Mouse (Mus musculus): Measurements from ENCODE around the gene Rnf26.

Rnf26 gene

DNA sequence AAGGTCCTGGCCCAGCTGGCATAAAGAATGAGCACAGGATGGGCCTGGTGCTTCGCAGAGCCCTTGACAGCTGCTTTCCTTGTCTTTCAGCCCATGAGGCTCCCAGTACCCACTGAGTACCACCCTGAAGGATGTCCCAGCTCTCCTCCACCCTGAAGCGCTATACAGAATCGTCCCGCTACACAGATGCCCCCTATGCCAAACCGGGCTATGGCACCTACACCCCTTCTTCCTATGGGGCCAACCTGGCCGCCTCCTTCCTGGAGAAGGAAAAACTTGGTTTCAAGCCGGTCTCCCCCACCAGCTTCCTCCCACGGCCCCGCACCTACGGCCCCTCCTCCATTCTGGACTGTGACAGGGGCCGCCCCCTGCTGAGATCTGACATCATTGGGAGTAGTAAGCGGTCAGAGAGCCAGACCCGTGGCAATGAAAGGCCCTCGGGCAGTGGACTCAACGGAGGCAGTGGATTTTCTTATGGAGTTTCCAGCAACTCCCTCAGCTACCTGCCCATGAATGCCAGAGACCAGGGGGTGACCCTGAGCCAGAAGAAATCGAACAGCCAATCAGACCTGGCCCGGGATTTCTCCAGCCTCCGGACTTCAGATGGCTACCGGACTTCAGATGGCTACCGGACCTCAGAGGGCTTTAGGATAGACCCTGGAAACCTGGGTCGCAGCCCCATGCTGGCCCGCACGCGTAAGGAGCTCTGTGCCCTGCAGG is 37.9 kb downstream of the Rnf26 start:
- no peak for DNase-seq (ENCODE audit: low spot score)

- DNase-seq (ENCODE audit: low spot score) = no peak
These were observed 38.7 kb downstream of the Rnf26 start for GRCm38 (mm10) chr9:44074395-44075275.

DNA sequence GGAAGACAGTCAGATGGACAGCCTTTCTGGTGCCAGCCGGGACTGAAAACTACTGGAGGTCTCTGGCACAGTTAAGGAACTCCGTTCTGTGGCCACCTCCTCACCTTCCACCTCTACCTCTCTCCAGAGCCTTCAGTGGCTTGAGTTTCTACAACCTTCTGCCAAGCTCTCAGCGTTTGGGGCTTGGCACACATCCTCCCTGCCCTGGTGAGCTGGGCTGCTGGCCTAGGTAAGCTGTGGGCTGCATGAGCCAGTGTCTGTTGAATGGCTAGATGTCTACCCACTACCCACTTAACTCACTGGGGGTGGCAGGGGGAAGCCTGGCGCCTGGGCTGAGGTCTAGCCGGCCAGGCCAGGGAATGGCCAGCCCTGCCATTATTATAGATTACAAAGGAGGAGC is 40.2 kb downstream of the Rnf26 start:
- DNase-seq (ENCODE audit: low spot score) = no peak

DNA sequence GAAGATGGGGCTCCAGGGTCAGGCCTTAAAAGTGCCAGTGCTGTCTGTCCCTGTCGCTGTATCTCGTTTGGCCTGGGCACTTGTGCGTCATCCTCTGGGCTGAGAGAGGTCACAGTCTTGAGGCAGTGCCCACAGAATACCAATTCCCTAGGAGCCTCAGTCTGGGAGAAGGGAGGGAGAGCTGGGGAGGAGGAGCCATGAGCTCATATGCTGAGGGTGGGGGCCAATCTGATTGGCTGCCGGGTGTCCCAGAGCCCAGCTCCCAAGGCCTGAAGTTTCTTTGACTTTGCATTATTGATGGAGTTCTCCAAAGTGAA is 40.8 kb downstream of the Rnf26 start:
- no peak for DNase-seq (ENCODE audit: low spot score)

DNA sequence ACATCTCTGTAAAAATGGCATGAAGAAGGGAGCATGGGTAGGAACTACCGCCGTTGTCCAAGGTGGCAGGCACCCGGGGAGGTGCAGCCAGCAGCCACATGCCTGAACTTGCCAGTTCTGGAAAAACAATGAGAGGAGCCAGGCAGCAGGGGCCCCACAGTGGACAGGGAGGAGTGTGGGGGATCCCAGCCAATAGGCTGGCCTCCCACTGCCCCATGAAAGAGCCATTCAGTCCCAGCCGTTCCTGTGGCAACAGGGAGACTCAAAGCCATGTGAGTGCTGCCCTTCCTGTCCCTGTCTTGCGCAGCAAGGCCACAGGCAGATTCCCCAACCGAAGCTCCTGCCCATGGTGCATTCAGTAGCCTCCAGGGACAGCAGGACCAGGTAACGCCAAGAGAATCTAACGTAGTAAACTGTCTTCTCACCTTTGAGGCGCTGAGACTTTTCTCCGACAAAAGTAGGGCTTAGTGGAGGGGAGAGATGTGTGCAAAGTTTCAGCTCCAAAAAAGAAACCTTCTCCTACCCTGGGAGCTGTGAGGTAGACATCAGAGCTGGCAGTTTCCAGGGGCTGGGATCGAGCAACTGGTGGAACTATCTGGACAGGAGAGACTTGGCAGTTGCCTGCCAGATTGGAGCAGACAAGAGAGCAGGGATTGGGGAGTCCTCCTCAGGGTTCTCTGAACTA is 41.3 kb downstream of the Rnf26 start:
- no peak for DNase-seq (ENCODE audit: low spot score)

- no peak for DNase-seq (ENCODE audit: low spot score)
These were observed 42.5 kb downstream of the Rnf26 start for GRCm38 (mm10) chr9:44070844-44071231.

DNA sequence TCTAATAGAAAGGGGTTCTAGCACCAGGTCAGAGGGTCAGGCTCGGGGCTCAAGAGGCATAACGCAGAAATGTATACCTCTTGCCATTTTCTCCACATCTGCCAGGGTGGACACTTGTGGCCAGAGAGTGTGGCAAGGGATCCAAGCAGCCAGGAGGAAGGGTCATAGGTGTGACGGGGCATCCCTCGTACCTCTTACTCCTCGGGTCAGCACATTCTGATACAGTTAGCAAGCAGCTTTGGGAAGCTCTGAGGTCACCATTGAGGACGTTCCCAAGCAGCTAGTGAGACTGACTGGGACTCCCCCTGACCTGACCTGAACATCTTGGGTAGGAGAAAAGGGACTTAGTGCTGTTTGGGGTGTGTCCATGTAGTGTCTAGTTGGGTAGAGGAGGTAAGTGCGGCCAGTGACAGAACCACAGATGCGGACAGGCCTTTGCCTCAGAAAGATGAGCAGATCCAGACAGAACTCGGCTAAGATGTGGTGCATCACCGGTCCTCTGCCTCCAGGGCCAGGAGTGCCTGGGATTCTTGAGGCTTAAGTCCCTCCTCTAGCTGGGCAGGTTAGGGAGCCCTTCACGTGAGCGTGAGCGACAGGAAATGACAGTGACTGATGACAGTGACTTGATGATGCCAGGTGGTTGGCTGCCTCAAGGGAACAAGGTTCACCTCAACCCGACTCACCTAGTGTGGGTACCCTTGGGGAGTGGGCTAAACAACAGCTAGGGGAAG is 43.0 kb downstream of the Rnf26 start:
- no peak for DNase-seq (ENCODE audit: low spot score)

GRCm38 (mm10) chr9:44069252-44069651 is 44.1 kb downstream of the Rnf26 start:
- no peak for DNase-seq (ENCODE audit: low spot score)

- no peak for DNase-seq (ENCODE audit: low spot score)
These were observed 45.4 kb downstream of the Rnf26 start for GRCm38 (mm10) chr9:44067960-44068330.

DNA sequence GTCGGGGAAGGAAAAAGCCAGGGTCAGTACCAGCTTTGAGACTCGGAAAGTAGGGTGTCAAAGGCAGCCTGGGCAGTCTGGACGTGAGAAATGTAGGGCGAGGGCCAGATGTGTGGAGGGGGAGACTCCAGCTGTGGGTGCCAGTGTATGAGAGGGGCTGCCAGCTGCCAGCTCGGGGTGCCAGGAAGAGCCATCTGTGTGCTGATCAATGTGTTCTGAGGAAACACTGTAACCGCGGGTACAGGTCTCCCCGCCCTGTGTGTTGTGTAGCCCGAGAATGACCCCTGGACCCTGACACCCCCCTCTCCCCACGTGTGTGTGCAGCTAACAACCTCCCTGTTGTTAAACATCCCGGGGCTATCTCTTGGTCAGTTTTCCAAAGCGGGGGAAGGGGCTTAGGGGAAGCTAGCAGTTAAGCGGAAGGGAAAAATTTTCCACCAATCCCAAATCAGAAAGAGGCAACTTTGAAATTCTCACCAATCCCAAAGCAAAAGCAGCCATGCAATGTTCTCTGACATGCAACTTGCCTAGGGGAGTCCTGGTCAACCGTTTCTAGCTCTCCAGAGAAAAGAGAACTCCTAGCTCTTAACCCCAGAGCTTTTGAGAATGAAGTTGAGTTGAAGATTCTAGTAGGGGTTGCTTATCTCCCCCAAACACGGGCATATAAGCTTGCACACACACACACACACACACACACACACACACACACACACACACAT is 45.9 kb downstream of the Rnf26 start:
- no peak for DNase-seq (ENCODE audit: low spot score)

DNA sequence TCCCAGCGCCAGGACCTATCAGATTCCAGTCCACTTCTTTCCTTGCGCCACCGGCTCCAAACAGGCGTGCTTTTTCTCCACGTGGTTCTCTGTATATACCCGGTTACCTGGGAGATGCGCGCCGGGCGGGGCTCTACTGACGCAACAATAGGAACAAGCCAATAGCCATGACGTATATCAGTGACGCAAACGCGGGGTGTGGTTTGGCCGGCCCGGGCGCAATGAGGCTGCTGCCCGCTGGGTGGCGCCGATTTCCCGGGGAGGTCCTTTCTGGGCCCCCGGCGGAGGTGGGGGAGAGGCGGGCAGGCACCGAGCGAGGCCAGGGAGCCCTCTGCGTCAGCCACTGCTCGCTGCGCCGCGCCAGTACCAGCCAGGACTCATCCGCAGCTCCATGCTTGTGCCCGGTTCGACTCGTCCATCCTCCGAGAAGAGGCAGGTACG is 46.5 kb downstream of the Rnf26 start, which contains the start of gene Usp2:
Usp2 (plus strand) TSS at position 237 of the 441 bp plus-strand sequence.
- DNase-seq (ENCODE audit: low spot score) = peak; percentile 99

- DNase-seq (ENCODE audit: low spot score) = no peak
These were observed 48.1 kb downstream of the Rnf26 start for GRCm38 (mm10) chr9:44065177-44065576.

DNA sequence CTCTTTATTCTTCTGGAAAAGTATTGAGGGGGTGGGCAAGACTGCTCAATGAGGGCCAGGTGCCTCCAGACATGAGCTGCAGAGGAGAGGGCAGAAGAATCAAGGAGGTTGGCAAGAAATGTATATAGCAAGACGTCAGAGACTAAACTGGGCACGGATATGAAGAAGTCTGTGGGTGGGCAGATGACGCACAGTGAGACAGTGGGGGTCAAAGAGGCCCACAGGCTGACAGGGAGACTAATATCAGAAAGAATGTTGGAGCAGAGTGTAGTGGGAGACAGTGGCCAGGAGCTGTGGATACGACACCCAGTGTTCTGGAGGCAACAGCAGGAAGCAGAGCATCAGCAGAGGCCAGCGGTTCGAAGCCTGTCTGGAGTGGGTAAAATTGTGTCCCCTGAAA is 54.7 kb downstream of the Rnf26 start:
- no peak for DNase-seq (ENCODE audit: low spot score)

DNA sequence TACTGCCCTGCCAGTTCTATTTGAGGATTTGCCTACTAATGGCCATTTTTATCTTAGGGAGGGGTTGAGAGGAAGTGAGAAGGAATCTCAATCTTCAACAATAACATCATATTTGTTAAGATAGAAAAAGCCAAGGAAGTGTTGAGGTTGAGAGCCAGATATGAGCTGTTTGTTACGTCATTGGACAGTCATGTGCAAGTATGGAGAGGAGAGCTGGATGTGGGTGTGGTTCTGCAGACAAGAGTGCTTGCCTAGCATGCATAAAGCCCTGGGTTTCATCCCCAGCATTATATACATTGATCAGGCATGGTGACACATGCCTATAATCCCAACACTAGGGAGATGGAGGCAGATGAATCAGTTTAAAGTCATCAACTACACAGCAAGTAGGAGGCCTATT is 59.4 kb downstream of the Rnf26 start:
- DNase-seq (ENCODE audit: low spot score) = no peak

GRCm38 (mm10) chr9:44052855-44053254 is 60.5 kb downstream of the Rnf26 start:
- no peak for DNase-seq (ENCODE audit: low spot score)

DNA sequence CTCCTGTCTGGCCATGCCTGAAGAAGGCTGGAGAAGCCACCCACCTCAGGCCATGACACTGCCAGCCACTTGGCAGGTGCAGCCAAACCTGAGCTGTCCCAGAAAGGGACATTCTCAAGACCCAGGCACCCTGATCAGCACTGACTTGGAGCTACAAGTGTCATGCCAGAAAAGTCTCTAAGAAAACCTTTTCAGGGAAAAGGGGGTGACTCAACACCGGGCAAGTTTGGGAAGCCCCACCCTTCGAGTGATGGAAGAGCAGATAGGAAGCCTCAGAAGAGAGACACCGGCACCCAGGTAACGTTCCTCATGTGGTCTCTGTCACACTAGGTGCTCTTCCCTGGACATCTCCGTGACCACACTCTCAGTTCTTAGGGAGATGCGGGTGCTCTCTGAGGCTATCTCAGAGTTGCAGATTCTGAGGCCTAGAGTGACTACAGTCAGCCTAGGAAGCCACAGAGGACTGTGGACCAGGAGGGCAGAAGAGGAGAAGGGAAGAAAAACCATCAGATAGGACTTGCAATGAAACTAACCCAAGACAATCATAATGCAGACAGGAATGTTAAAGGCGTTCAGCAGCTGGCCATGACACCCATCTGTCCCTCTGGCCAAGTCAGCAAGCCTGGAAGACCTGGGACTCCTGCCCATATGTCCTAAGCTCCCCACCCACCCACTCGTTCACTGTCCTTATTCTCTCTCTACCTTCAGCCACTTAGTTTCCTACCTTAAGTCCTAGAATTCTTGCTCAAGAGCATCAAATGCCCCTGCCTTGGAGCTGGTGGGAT is 63.7 kb downstream of the Rnf26 start:
- DNase-seq (ENCODE audit: low spot score) = no peak

DNA sequence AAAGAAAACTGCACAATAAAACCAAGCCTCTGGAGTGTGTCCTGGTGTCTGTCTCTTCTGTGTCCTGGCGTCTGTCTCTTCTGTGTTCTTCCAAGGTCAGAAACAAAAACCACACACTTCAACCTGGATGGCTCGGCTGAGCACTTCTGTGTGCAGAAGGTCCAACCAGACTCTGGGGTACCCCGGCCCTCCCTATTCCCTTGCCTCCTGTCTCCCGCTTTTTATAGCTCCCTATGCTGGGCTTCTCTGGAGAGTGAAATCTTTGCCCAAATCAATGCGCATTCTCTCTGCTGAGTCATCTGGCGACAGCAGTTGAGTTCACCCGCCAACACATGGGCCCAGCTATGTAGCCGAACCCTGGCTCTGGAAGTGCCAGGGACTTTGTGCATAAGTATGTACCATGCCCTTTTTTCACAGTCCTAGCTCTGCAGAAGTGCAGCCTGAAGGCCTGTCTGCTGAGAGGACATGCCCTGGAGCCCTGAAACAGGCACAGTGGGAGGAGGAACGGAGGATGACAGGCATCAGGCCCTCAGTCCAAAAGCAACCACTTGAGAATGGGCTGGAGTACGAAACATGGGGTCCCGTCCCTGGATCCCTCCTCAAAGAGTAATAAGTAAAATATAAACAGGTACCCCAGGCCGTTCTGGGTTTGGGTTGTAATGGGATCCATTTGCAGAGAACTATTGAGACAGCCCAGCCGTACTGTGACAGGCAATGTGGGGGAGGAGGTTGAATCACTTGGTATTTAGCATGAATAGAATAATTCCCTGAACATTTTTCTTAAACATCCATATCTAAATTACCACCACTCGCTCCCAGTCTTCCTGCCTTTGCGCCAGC is 64.6 kb downstream of the Rnf26 start:
- peak; percentile 100 for DNase-seq (ENCODE audit: low spot score)

GRCm38 (mm10) chr9:44047571-44048490 is 65.5 kb downstream of the Rnf26 start:
- DNase-seq (ENCODE audit: low spot score) = peak; percentile 91

GRCm38 (mm10) chr9:44047071-44047470 is 66.2 kb downstream of the Rnf26 start:
- no peak for DNase-seq (ENCODE audit: low spot score)

Measured in left cerebral cortex, adult 11 months (tissue).